Mouse (Mus musculus) bone marrow, adult 2 months (tissue): ENCODE measurements around the gene Gm11361.

Experiments
- CTCF ChIP-seq: fragments of 200-500 bp; IDR thresholded peaks from 2 replicates; pipeline ENCODE4 v1.5.1; 2011; ENCODE audit warnings: low read length, control low read depth; ENCODE audit not compliant: control insufficient read depth, insufficient read depth
- POLR2A ChIP-seq: fragments of 200-500 bp; IDR thresholded peaks from 2 replicates; pipeline ENCODE4 v1.6.1; 2011; ENCODE audit warnings: low read depth, mild to moderate bottlenecking, control low read depth, low read length, borderline replicate concordance; ENCODE audit not compliant: control insufficient read depth

DNA sequence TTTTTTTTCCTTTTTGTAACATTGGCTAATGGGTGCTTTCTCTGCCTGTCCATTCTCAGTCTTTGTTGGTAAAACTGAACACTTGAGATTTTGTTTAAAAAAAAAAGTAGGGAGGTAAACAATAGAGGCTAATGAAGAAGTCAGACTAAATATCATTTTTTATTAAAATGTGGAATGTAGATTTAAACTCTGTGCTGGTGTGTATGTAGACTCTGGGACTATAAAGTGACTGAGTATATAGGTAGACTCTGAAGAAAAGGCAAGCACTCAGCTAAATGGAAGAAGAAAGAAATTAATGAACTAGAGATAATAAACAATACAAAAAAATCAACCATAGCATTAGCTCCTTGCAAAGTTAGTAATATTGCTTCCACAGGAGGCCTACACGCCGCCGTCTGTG, at the start of gene Gm11361:
- TF ChIP-seq CTCF: no peak
- no peak for TF ChIP-seq POLR2A
